Mouse (Mus musculus): ENCODE data around the gene Gmnc. TPM values are rescaled to one million over a fixed set of nuclear protein-coding genes. Genes with fewer than 3 reads are reported as not detected.

Gene Gmnc
- total RNA-seq (2012; rRNA removed), result not detected in 2 replicates
- not detected in 2 replicates for total RNA-seq (2014; rRNA removed)
- not detected in 2 replicates for polyA plus RNA-seq (2012; ENCODE audit: insufficient read length, low read depth)

DNA sequence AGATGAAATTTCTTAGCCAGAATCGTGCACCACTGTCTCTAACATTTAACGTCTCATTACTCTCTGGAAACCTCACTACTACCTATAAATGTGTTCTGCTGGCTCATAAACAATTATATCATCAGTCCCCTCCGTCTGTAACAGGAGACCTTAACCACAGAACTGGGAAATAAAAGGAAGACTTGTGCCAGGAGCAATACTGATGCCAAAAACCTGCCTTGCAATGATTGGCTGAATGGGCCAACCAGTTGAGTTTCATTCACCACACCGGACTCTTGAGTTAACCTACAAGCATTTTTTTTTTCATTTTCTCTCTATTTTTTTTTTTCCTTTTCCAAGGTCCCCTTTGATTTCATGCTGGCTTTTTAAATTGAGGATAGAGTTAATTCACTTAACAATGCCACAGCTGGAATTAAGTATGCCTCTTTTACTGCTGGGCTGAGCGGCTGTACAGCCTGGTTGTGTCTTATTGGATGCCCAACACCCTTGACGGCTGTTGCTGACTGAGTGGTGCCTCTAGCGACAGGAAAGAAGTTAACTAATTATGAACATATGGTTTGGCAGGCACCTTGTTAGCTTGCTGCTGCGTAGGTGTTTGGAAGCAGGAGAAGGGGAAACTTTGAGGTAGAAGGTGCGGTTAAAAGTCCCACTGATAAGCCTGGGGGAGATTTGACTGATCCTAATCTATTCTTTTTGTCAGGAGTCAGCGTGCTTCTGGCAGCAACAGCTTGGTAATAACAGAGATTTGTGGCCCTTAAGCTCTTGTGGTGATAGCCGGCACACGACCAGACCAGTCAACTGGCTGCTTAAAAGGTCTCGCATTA lies at the start of gene Gmnc:
TSS of gene Gmnc (minus strand) at position 176 of the 824 bp plus-strand sequence.
- H3K27me3 ChIP-seq (replicated peaks), result no peaks in the 10 kb centered on the region
- no peak within 1 kb of the TSS for H3K4me3 ChIP-seq (replicated peaks in 1 of 3; ENCODE audit: low read depth in 2 of 3, low read length in 2 of 3, poor library complexity in 1 of 3)
- in situ Hi-C loops (cut with MboI; ENCODE audit: low pct_ligation_motif_present, low pct_unique_long_range_greater_than_20kb, low sequenced_read_pairs), result loop anchor here (25.0 kb wide), 2 partner anchors 146 to 471 kb away; no protein-coding TSS in a partner anchor
- H3K9me3 ChIP-seq (replicated peaks; ENCODE audit: low read length), result no peaks in the 10 kb centered on the region
- no peaks in the 10 kb centered on the region for H3K4me1 ChIP-seq (ENCODE audit: control insufficient read depth in 1 of 2, insufficient read depth in 2 of 2)
- H3K27ac ChIP-seq (ENCODE audit: insufficient read depth, low read depth), result no peak within 1 kb of the TSS
- no peak for TF ChIP-seq KAT2A (IDR thresholded peaks at IDR 0.05; ENCODE audit: insufficient replicate concordance, low read length)
- no peak for TF ChIP-seq RAD21 (IDR thresholded peaks at IDR 0.05; ENCODE audit: low read depth, low read length)
- TF ChIP-seq RCOR1 (conservative IDR thresholded peaks at IDR 0.05; ENCODE audit: low read depth, low read length), result no peak
- TF ChIP-seq SIN3A (IDR thresholded peaks at IDR 0.05; ENCODE audit: low read length), result no peak
- TF ChIP-seq HCFC1 (IDR thresholded peaks at IDR 0.05; ENCODE audit: low read depth, low read length), result no peak
- TF ChIP-seq GABPA (IDR thresholded peaks at IDR 0.05; ENCODE audit: insufficient replicate concordance, low read depth, low read length), result no peak
- no peak for TF ChIP-seq ELF1 (IDR thresholded peaks at IDR 0.05; ENCODE audit: low read depth, low read length)
- TF ChIP-seq TCF12 (IDR thresholded peaks at IDR 0.05; ENCODE audit: low read depth, low read length), result no peak
- no peaks in the 10 kb centered on the region for H3K79me2 ChIP-seq (replicated peaks; ENCODE audit: control insufficient read depth, extremely low read depth, insufficient read depth, poor library complexity, severe bottlenecking)
- no peak within 1 kb of the TSS for H3K4me2 ChIP-seq (ENCODE audit: insufficient read depth, low read depth, poor library complexity, severe bottlenecking)
- no peak within 1 kb of the TSS for H3K9ac ChIP-seq (ENCODE audit: insufficient read depth, low read depth)
- DNase-seq (ENCODE audit: extremely low read depth), result no peak
- dilution Hi-C loops (cut with MboI; ENCODE audit: extremely low pct_ligation_motif_present, extremely low pct_unique_long_range_greater_than_20kb, low sequenced_read_pairs), result no loop called here
- H3K36me3 ChIP-seq (replicated peaks in 1 of 2; ENCODE audit: control insufficient read depth in 1 of 2, insufficient read depth in 1 of 2, low read length in 1 of 2), result no peaks in the 10 kb centered on the region

DNA sequence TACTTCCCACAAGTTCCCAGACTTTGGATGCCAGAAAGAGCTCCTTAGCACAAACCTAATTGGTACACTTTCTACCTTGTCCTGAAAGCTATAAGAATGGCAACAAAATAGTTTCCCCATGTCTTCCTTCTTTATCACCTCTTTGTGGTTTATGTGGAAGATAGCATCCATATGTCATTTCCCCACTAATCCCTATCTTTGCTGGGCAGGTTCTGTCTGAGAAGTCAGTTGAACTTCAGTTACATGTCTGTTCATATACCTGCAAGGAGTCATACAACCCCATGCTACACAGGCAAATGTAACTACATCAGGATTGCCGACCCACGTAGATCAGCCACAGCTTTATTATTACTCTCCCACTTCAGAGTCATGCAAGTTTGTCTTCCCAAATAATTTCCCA lies 35.8 kb upstream of the Gmnc start:
- Histone ChIP-seq H3K4me3 (replicated peaks in 1 of 3; ENCODE audit: low read depth in 2 of 3, low read length in 2 of 3, poor library complexity in 1 of 3) (no peak overlapping the region), H3K9me3 (replicated peaks; ENCODE audit: low read length) (no peaks in the 10 kb centered on the region), H3K9ac (ENCODE audit: insufficient read depth, low read depth) (no peak overlapping the region), H3K79me2 (replicated peaks; ENCODE audit: control insufficient read depth, extremely low read depth, insufficient read depth, poor library complexity, severe bottlenecking) (no peaks in the 10 kb centered on the region), H3K4me2 (ENCODE audit: insufficient read depth, low read depth, poor library complexity, severe bottlenecking) (no peak overlapping the region), H3K27me3 (replicated peaks) (no peaks in the 10 kb centered on the region), H3K4me1 (ENCODE audit: control insufficient read depth in 1 of 2, insufficient read depth in 2 of 2) (no peaks in the 10 kb centered on the region), H3K27ac (ENCODE audit: insufficient read depth, low read depth) (no peak overlapping the region), H3K36me3 (replicated peaks in 1 of 2; ENCODE audit: control insufficient read depth in 1 of 2, insufficient read depth in 1 of 2, low read length in 1 of 2) (no peaks in the 10 kb centered on the region)
- no peak for TF ChIP-seq UBTF (IDR thresholded peaks at IDR 0.05; ENCODE audit: low read depth, low read length)
- TF ChIP-seq USF2 (conservative IDR thresholded peaks at IDR 0.05; ENCODE audit: low read depth, low read length), result no peak
- no peak for TF ChIP-seq TCF12 (IDR thresholded peaks at IDR 0.05; ENCODE audit: low read depth, low read length)
- TF ChIP-seq GABPA (IDR thresholded peaks at IDR 0.05; ENCODE audit: insufficient replicate concordance, low read depth, low read length), result no peak
- TF ChIP-seq E2F4 (IDR thresholded peaks at IDR 0.05; ENCODE audit: insufficient replicate concordance, low read depth, low read length), result no peak
- TF ChIP-seq RCOR1 (conservative IDR thresholded peaks at IDR 0.05; ENCODE audit: low read depth, low read length), result no peak
- in situ Hi-C loops (cut with MboI; ENCODE audit: low pct_ligation_motif_present, low pct_unique_long_range_greater_than_20kb, low sequenced_read_pairs), result no loop called here
- dilution Hi-C loops (cut with MboI; ENCODE audit: extremely low pct_ligation_motif_present, extremely low pct_unique_long_range_greater_than_20kb, low sequenced_read_pairs), result no loop called here
- DNase-seq (ENCODE audit: extremely low read depth), result no peak
